Mouse (Mus musculus) hindbrain, embryonic 11.5 days (tissue): ENCODE data around the gene Elobl. TPM values are rescaled to one million over a fixed set of nuclear protein-coding genes. Genes with fewer than 3 reads are reported as not detected.

Source experiments
- ATAC-seq: fragments of 200-750 bp; cut with Nextera tagmentation; 2 replicates; pipeline ENCODE4 v1.8.0; 2017; ENCODE audit warnings: mild to moderate bottlenecking, moderate TSS enrichment, moderate library complexity; ENCODE audit not compliant: low FRiP score
- DNase-seq: peaks from one replicate; pipeline ENCODE4 v3.0.0-alpha.2; 2015; ENCODE audit warnings: low spot score
- H3K27ac ChIP-seq: fragments of 300-500 bp; sonication (generic); 2 replicates; pipeline ENCODE4 v1.5.1; 2014; ENCODE audit warnings: mild to moderate bottlenecking, low read depth, low read length
- H3K27me3 ChIP-seq: fragments of 300-500 bp; sonication (generic); 2 replicates; pipeline ENCODE4 v1.6.1; 2014; ENCODE audit warnings: mild to moderate bottlenecking, low read length, moderate library complexity, mixed read lengths; ENCODE audit not compliant: control insufficient read depth, insufficient read depth
- H3K36me3 ChIP-seq: fragments of 300-500 bp; sonication (generic); 2 replicates; pipeline ENCODE4 v1.6.1; 2014; ENCODE audit warnings: mild to moderate bottlenecking, low read length, moderate library complexity, mixed read lengths; ENCODE audit not compliant: control insufficient read depth, insufficient read depth
- H3K4me1 ChIP-seq: fragments of 300-500 bp; sonication (generic); replicated peaks from 2 replicates; pipeline ENCODE4 v1.6.1; 2014; ENCODE audit warnings: low read length, mixed read lengths; ENCODE audit not compliant: control insufficient read depth, insufficient read depth
- H3K4me2 ChIP-seq: fragments of 300-500 bp; sonication (generic); replicated peaks from 2 replicates; pipeline ENCODE4 v1.6.1; 2014; ENCODE audit warnings: mild to moderate bottlenecking, low read depth, low read length
- H3K4me3 ChIP-seq: fragments of 300-500 bp; sonication (generic); 2 replicates; pipeline ENCODE4 v1.5.1; 2014; ENCODE audit warnings: low read depth, low read length
- H3K9ac ChIP-seq: fragments of 300-500 bp; sonication (generic); 2 replicates; pipeline ENCODE4 v1.6.1; 2014; ENCODE audit warnings: low read depth, low read length
- H3K9me3 ChIP-seq: fragments of 300-500 bp; sonication (generic); 2 replicates; pipeline ENCODE4 v1.6.1; 2016; ENCODE audit warnings: low read length; ENCODE audit not compliant: control insufficient read depth
- WGBS: fragments of 180-500 bp; shearing (Covaris S2); extraction: QIAGEN DNeasy Blood & Tissue Kit; methylation state at CpG from one replicate; pipeline ENCODE4 v1.1.7; 2014; 5-methylcytosine and 5-hydroxymethylcytosine counted together
- polyA plus RNA-seq: library from polyadenylated mRNA; unstranded; fragments of >200 nt; fragmentation: Nextera tagmentation; extraction: Ambion mirVana; gene quantifications from 2 replicates; pipeline ENCODE4 v1.2.1, GENCODE M21; 2014

Elobl gene
- polyA plus RNA-seq, 1 experiment from 2014 or later = not detected

DNA sequence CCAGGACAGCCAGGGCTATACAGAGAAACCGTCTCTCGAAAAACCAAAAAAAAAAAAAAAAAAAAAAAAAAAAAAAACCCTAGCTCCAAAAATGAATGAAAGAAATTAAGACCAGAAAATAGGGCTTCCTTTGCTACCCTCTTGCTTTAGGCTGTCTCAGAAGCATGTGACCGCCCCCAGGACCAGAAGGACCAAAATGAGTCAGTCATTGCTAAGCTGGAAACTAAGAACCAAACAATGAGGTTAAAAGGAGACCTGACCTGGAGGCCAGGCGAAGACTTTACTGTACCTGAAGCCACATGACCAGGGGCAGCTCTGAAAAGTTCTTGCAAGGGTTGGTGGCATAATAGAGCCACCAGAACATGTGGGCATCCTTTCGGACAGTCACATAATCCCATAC lies 14.6 kb downstream of the Elobl start:
- no peak for ATAC-seq
- Histone ChIP-seq H3K4me1 (no peaks in the 10 kb centered on the region), H3K27ac (no peak overlapping the region), H3K36me3 (no peaks in the 10 kb centered on the region), H3K9me3 (no peaks in the 10 kb centered on the region), H3K27me3 (no peaks in the 10 kb centered on the region), H3K4me2 (no peak overlapping the region), H3K9ac (no peak overlapping the region), H3K4me3 (no peak overlapping the region)
- WGBS = 89% methylated on average over 5 of the region's 5 CpGs
- no peak for DNase-seq

DNA sequence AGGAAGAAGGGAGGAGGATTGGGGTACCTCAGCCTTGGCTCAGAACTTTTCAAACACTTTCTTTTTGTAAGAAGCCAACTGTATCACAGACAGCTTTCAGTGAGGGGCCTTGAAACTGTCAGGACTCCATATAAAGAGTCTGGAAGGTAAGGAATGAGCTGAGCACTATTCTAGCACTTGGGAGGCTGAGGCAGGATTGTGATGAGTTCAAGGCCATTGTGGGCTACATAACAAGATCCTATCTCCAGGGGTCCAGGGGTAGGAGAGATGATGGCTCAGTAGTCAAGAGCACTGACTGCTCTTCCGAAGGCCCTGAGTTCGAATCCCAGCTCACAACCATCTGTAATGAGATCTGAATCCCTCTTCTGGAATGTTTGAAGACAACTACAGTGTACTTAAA lies 15.2 kb downstream of the Elobl start:
- ATAC-seq (no peak), DNase-seq (no peak)
- Histone ChIP-seq H3K4me2 (no peak overlapping the region), H3K27ac (no peak overlapping the region), H3K36me3 (no peaks in the 10 kb centered on the region), H3K4me3 (no peak overlapping the region), H3K4me1 (no peaks in the 10 kb centered on the region), H3K9ac (no peak overlapping the region), H3K9me3 (no peaks in the 10 kb centered on the region), H3K27me3 (no peaks in the 10 kb centered on the region)
- WGBS = 96% methylated on average over 2 of the region's 2 CpGs

DNA sequence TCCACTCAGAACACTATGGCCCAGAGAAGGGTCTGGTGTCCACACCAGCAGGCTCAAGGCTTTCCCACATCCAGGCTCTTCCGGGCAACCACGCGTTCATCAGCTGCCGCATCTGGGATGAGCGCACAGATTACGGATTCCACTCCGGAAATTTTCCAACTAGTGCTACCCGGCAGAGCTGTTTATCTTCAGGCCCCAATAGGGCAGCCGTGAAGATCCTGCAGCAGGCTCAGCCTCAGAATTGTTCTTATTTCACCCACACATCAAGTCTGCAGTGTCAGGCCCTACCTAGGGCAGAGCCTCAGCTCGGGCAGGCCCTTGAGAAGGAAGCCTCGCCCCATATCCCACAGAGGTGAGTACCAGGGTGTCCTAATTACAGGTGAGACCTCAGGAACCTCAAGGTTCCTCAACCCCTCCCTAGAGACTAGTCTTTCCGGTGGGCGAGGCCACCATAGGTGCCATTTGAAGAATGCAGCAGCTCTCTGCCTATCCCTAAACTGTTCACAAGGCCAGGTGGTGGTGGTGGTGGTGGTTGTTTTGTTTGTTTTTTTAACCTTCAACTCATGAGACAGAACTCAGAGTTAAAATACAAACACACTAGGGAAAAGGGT lies 16.0 kb downstream of the Elobl start:
- no peaks in the 10 kb centered on the region for H3K27me3 ChIP-seq
- no peaks in the 10 kb centered on the region for H3K36me3 ChIP-seq
- H3K4me1 ChIP-seq = no peaks in the 10 kb centered on the region
- no peaks in the 10 kb centered on the region for H3K9me3 ChIP-seq
- no peak overlapping the region for H3K4me3 ChIP-seq
- H3K9ac ChIP-seq = no peak overlapping the region
- WGBS = 86% methylated on average over 13 of the region's 13 CpGs
- no peak overlapping the region for H3K4me2 ChIP-seq
- no peak for ATAC-seq
- H3K27ac ChIP-seq = no peak overlapping the region
- no peak for DNase-seq

DNA sequence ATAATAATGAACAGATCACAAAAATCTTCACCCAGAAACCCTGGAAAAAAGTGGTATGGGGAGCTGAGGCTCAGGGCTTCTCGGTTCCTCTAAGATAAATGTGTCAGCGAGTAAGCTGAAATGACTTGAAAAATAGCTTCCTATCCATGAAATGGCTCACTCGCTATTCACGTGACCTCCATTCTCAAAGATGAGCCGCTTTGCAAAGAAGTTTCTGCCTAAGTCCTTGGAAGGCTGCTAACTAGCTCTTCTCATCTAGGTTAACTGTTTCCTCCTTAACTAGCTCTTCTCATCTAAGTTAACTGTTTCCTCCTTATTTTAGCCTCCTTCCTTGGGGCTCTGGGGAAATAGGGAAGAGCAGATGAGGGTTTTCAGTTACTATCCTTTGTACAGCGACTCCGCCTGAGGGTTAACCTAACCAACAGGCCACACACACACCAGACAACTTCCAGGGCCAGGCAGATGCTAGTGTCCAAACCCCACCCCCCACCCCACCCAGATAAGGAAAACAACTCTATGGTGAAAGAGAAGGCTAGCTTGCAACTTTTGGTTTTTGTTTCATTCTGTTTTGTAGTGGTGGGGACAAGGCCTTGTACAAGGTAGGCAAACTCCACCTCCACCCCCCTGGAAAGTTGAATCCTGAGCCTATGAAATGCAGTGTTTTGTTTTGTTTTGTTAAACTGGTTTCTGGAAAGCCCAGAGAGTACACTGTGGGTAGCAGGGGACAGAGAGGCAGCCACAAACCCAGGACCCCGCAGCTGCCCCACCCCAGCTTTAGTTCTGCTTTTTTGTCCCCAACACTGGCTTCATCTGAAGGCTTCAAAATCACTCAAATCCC lies 16.7 kb downstream of the Elobl start:
- no peak for DNase-seq
- H3K36me3 ChIP-seq = no peaks in the 10 kb centered on the region
- 88% methylated on average over 8 of the region's 8 CpGs for WGBS

DNA sequence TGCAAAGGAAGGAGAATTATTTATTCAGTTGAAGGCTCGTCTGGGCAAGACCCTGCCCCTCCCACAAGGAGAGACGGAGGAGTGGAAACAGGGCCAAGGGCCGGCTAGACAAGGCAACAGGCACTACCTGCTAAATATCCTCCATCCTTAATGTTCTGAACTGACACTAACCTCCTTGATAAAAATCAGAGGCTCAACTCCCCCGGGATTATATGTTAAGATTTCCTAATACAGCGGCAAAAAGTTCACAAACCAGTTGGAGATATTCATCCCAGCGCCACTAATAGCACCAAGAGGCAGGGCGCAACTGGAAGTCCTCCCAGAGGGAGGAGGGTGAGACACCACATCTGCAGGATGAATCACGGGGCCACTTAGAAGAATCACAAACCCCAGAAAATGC lies 17.8 kb downstream of the Elobl start:
- Histone ChIP-seq H3K9ac (no peak overlapping the region), H3K27ac (no peak overlapping the region), H3K9me3 (no peaks in the 10 kb centered on the region), H3K4me2 (no peak overlapping the region), H3K4me1 (no peaks in the 10 kb centered on the region), H3K27me3 (no peaks in the 10 kb centered on the region), H3K36me3 (0 out of 2 replicates have a peak, but pooled peaks cover 3% of the 10 kb centered on the region), H3K4me3 (no peak overlapping the region)
- 82% methylated on average over 8 of the region's 8 CpGs for WGBS
- ATAC-seq (no peak), DNase-seq (no peak)

More for the DNA sequence above, 16.7 kb downstream of the Elobl start:
- no peak overlapping the region for H3K27ac ChIP-seq
- H3K9me3 ChIP-seq = no peaks in the 10 kb centered on the region
- H3K4me2 ChIP-seq = no peak overlapping the region
- no peak overlapping the region for H3K9ac ChIP-seq
- no peak overlapping the region for H3K4me3 ChIP-seq
- H3K27me3 ChIP-seq = no peaks in the 10 kb centered on the region
- ATAC-seq = no peak
- H3K4me1 ChIP-seq = no peaks in the 10 kb centered on the region

DNA sequence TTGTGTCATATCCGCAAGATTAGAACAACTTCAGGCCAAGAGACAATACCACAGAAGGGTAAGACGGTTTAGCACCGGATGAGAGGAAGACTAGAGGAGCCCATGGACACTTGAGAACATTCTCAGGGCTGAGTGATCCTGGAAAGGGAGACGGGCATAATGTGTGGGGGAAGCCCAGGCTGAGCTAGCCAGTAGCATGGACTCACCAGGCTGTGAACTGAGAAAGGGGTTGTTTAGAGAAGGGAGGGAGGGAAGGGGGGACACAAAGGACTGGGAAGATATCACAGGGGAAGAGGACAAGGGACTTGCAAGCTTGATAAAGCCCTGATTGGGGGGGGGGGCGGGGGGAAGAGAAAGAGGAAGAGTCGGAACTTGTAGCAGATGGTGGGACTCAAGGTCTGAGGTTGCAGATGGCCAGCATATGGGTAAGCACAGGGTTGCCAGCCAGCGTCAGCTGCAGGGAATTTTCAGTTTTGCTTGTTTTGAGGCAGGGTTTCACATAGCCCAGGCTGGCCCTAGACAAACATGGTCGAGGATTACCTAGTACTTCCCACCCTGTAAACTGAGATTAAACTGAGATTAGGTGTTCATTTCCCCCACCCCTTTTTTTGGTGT lies 20.7 kb downstream of the Elobl start:
- H3K4me2 ChIP-seq = no peak overlapping the region

DNA sequence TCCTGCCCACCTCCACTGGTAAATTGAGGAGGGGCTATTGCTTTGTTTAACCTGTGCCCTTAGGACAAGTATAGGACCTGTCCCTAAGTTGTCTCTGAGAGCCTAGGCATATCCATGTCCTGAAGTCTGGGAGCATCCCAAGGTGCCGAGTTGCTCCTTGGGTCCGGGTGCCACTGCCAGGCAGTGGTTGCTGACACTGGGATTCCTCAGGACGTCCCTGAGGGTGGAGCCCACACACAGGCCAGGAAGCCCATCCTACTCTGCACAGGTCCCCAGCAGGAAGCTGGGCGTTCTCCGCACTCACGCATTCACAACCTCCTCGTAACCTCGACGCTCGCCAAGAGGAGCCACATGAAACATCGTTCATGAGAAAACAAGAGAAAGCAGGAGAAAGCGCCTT lies 25.2 kb downstream of the Elobl start:
- 81% methylated on average over 12 of the region's 12 CpGs for WGBS
- Histone ChIP-seq H3K27ac (no peak overlapping the region), H3K4me3 (no peak overlapping the region), H3K4me1 (no peaks in the 10 kb centered on the region), H3K36me3 (0 out of 2 replicates have a peak, but pooled peaks cover 3% of the 10 kb centered on the region), H3K27me3 (no peaks in the 10 kb centered on the region), H3K9ac (no peak overlapping the region), H3K9me3 (no peaks in the 10 kb centered on the region), H3K4me2 (no peak overlapping the region)
- ATAC-seq = no peak
- no peak for DNase-seq

More for the DNA sequence above, 20.7 kb downstream of the Elobl start:
- H3K36me3 ChIP-seq = 0 out of 2 replicates have a peak, but pooled peaks cover 3% of the 10 kb centered on the region
- ATAC-seq (no peak), DNase-seq (no peak)
- no peaks in the 10 kb centered on the region for H3K27me3 ChIP-seq
- no peak overlapping the region for H3K27ac ChIP-seq
- 79% methylated on average over 7 of the region's 8 CpGs for WGBS
- no peak overlapping the region for H3K4me3 ChIP-seq
- no peaks in the 10 kb centered on the region for H3K4me1 ChIP-seq
- no peak overlapping the region for H3K9ac ChIP-seq
- H3K9me3 ChIP-seq = no peaks in the 10 kb centered on the region

DNA sequence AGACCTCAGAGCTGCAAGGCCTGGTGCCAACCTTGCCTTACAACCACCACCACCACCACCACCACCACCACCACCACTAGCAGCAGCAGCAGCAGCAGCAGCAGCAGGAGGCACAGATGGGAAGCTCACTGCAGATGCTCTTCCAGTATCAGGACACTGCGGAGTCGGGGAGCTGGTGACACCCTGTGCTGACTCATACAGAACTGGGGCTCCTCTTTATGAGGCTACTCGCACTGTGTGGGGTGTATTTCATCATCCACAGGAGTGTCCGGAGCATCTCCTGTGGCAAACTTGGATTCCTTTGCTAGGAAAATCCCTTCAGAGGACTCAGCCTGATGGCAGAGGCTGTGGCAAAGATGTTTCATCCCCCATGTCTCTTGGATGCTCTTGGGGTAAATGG lies 27.1 kb downstream of the Elobl start:
- ATAC-seq = no peak
- Histone ChIP-seq H3K36me3 (0 out of 2 replicates have a peak, but pooled peaks cover 3% of the 10 kb centered on the region), H3K4me2 (no peak overlapping the region), H3K4me1 (no peaks in the 10 kb centered on the region), H3K27ac (no peak overlapping the region), H3K9me3 (no peaks in the 10 kb centered on the region), H3K9ac (no peak overlapping the region), H3K27me3 (no peaks in the 10 kb centered on the region), H3K4me3 (no peak overlapping the region)
- no peak for DNase-seq
- WGBS = 96% methylated on average over 4 of the region's 4 CpGs
